Mouse (Mus musculus) hindbrain, embryonic 11.5 days (tissue): ENCODE results near the gene Pef1. TPM values are rescaled to one million over a fixed set of nuclear protein-coding genes. Genes with fewer than 3 reads are reported as not detected.

Experiments
- ATAC-seq: fragments of 200-750 bp; cut with Nextera tagmentation; 2 replicates; pipeline ENCODE4 v1.8.0; 2017; ENCODE audit warnings: mild to moderate bottlenecking, moderate TSS enrichment, moderate library complexity; ENCODE audit not compliant: low FRiP score
- DNase-seq: peaks from one replicate; pipeline ENCODE4 v3.0.0-alpha.2; 2015; ENCODE audit warnings: low spot score
- H3K27ac ChIP-seq: fragments of 300-500 bp; sonication (generic); 2 replicates; pipeline ENCODE4 v1.5.1; 2014; ENCODE audit warnings: mild to moderate bottlenecking, low read depth, low read length
- H3K27me3 ChIP-seq: fragments of 300-500 bp; sonication (generic); 2 replicates; pipeline ENCODE4 v1.6.1; 2014; ENCODE audit warnings: mild to moderate bottlenecking, low read length, moderate library complexity, mixed read lengths; ENCODE audit not compliant: control insufficient read depth, insufficient read depth
- H3K36me3 ChIP-seq: fragments of 300-500 bp; sonication (generic); 2 replicates; pipeline ENCODE4 v1.6.1; 2014; ENCODE audit warnings: mild to moderate bottlenecking, low read length, moderate library complexity, mixed read lengths; ENCODE audit not compliant: control insufficient read depth, insufficient read depth
- H3K4me1 ChIP-seq: fragments of 300-500 bp; sonication (generic); replicated peaks from 2 replicates; pipeline ENCODE4 v1.6.1; 2014; ENCODE audit warnings: low read length, mixed read lengths; ENCODE audit not compliant: control insufficient read depth, insufficient read depth
- H3K4me2 ChIP-seq: fragments of 300-500 bp; sonication (generic); replicated peaks from 2 replicates; pipeline ENCODE4 v1.6.1; 2014; ENCODE audit warnings: mild to moderate bottlenecking, low read depth, low read length
- H3K4me3 ChIP-seq: fragments of 300-500 bp; sonication (generic); 2 replicates; pipeline ENCODE4 v1.5.1; 2014; ENCODE audit warnings: low read depth, low read length
- H3K9ac ChIP-seq: fragments of 300-500 bp; sonication (generic); 2 replicates; pipeline ENCODE4 v1.6.1; 2014; ENCODE audit warnings: low read depth, low read length
- H3K9me3 ChIP-seq: fragments of 300-500 bp; sonication (generic); 2 replicates; pipeline ENCODE4 v1.6.1; 2016; ENCODE audit warnings: low read length; ENCODE audit not compliant: control insufficient read depth
- WGBS: fragments of 180-500 bp; shearing (Covaris S2); extraction: QIAGEN DNeasy Blood & Tissue Kit; methylation state at CpG from one replicate; pipeline ENCODE4 v1.1.7; 2014; 5-methylcytosine and 5-hydroxymethylcytosine counted together
- polyA plus RNA-seq: library from polyadenylated mRNA; unstranded; fragments of >200 nt; fragmentation: Nextera tagmentation; extraction: Ambion mirVana; gene quantifications from 2 replicates; pipeline ENCODE4 v1.2.1, GENCODE M21; 2014

Pef1 gene
- polyA plus RNA-seq, 1 experiment from 2014 or later = 72.4 TPM

DNA sequence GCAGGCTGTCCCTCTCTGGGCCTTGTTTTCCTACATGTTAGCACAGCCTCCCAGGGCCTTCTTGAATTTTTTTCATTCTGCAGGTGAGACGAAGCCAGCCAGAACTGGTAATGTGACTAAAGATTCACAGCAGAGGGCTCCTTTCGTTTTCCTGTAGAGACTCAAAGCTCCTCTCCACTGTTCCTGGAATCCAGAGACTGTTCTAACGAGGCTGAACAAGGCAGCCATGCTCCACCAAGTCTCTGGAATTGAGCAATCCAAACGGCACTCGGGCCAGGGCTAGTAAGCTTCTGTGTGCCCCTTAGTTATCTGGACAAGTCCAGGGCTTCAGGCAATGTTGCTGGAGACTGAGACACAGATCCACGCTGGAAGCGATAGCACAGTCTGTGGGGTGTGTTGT lies 75.2 kb downstream of the Pef1 start:
- no peak overlapping the region for H3K27ac ChIP-seq
- ATAC-seq (no peak), DNase-seq (no peak)
- H3K9ac ChIP-seq = no peak overlapping the region
- H3K27me3 ChIP-seq = peaks cover 8% of the 10 kb centered on the region; the same call in 1 of the 2 replicates
- no peaks in the 10 kb centered on the region for H3K36me3 ChIP-seq
- no peaks in the 10 kb centered on the region for H3K9me3 ChIP-seq
- WGBS = 75% methylated on average over 7 of the region's 7 CpGs
- no peak overlapping the region for H3K4me3 ChIP-seq
- peaks cover 11% of the 10 kb centered on the region; the same call in 1 of the 2 replicates for H3K4me1 ChIP-seq
- no peak overlapping the region for H3K4me2 ChIP-seq

Other genes with a start within 250 kb of the Pef1 start
- 0.08 TPM in 1 of 2 replicates, not detected in the other for gene Spocd1, start 173.3 kb upstream of the Pef1 start, polyA plus RNA-seq
- 4.5 and 6.3 TPM in 2 replicates for gene Adgrb2, start 117.7 kb upstream of the Pef1 start, polyA plus RNA-seq
- gene Col16a1, start 54.7 kb upstream of the Pef1 start, polyA plus RNA-seq = 5.3 and 9.9 TPM in 2 replicates
- 0.46 and 0.59 TPM in 2 replicates for gene Hcrtr1, start 36.8 kb downstream of the Pef1 start, polyA plus RNA-seq
- gene Tinagl1, start 72.6 kb downstream of the Pef1 start, polyA plus RNA-seq = 8.2 and 10.0 TPM in 2 replicates
- 0.45 and 1.2 TPM in 2 replicates for gene Gm853, start 119.8 kb downstream of the Pef1 start, polyA plus RNA-seq
- 57.9 and 58.8 TPM in 2 replicates for gene Serinc2, start 176.6 kb downstream of the Pef1 start, polyA plus RNA-seq
- gene Fabp3, start 206.0 kb downstream of the Pef1 start, polyA plus RNA-seq = 27.7 and 29.4 TPM in 2 replicates
- not detected in 2 replicates for gene Gm10570, start 206.1 kb downstream of the Pef1 start, polyA plus RNA-seq